Mouse (Mus musculus) midbrain, embryonic 12.5 days (tissue): ENCODE data around the gene Ptgis. TPM values are rescaled to one million over a fixed set of nuclear protein-coding genes. Genes with fewer than 3 reads are reported as not detected.
"Not testable (repeated sequence)": the region's sequence is repeated elsewhere in the genome, so short reads cannot be mapped to it uniquely, and the experiment has no call there.

Experiments
- ATAC-seq: fragments of 200-750 bp; cut with Nextera tagmentation; 2 replicates; pipeline ENCODE4 v1.8.0; 2017; ENCODE audit warnings: low read depth, moderate TSS enrichment, moderate library complexity; ENCODE audit not compliant: low FRiP score
- H3K27ac ChIP-seq: fragments of 300-500 bp; sonication (generic); replicated peaks from 2 replicates; pipeline ENCODE4 v1.5.1; 2016; ENCODE audit warnings: mild to moderate bottlenecking
- H3K27me3 ChIP-seq: fragments of 300-500 bp; sonication (generic); 2 replicates; pipeline ENCODE4 v1.6.1; 2016; ENCODE audit warnings: mild to moderate bottlenecking
- H3K36me3 ChIP-seq: fragments of 300-500 bp; sonication (generic); 2 replicates; pipeline ENCODE4 v1.6.1; 2016
- H3K4me1 ChIP-seq: fragments of 300-500 bp; sonication (generic); 2 replicates; pipeline ENCODE4 v1.6.1; 2016
- H3K4me2 ChIP-seq: fragments of 300-500 bp; sonication (generic); replicated peaks from 2 replicates; pipeline ENCODE4 v1.6.1; 2016; ENCODE audit warnings: mild to moderate bottlenecking, moderate library complexity
- H3K4me3 ChIP-seq: fragments of 300-500 bp; sonication (generic); 2 replicates; pipeline ENCODE4 v1.5.1; 2016; ENCODE audit warnings: mild to moderate bottlenecking
- H3K9ac ChIP-seq: fragments of 300-500 bp; sonication (generic); replicated peaks from 2 replicates; pipeline ENCODE4 v1.6.1; 2016; ENCODE audit warnings: mild to moderate bottlenecking, moderate library complexity
- H3K9me3 ChIP-seq: fragments of 300-500 bp; sonication (generic); 2 replicates; pipeline ENCODE4 v1.6.1; 2016; ENCODE audit warnings: mild to moderate bottlenecking
- WGBS: fragments of 180-500 bp; shearing (Covaris S2); methylation state at CpG from one replicate; pipeline ENCODE4 v1.1.7; 2016; 5-methylcytosine and 5-hydroxymethylcytosine counted together
- polyA plus RNA-seq: library from polyadenylated mRNA; unstranded; fragments of >200 nt; fragmentation: Nextera tagmentation; extraction: Ambion mirVana; gene quantifications from 2 replicates; pipeline ENCODE4 v1.2.1, GENCODE M21; 2016

The Ptgis gene
- polyA plus RNA-seq, 1 experiment from 2014 or later: 9.1 TPM

- ATAC-seq: no peak
- Histone ChIP-seq H3K27ac (no peak overlapping the region), H3K9me3 (no peaks in the 10 kb centered on the region), H3K36me3 (no peaks in the 10 kb centered on the region), H3K27me3 (no peaks in the 10 kb centered on the region; the same call in 1 of the 2 replicates), H3K4me2 (no peak overlapping the region), H3K9ac (no peak overlapping the region), H3K4me3 (no peak overlapping the region), H3K4me1 (no peaks in the 10 kb centered on the region)
- 82% methylated on average over 13 of the region's 13 CpGs for WGBS
Observed at GRCm38 (mm10) chr2:167221159-167221845, 19.1 kb downstream of the Ptgis start.

- Histone ChIP-seq H3K9ac (no peak overlapping the region), H3K36me3 (no peaks in the 10 kb centered on the region), H3K9me3 (no peaks in the 10 kb centered on the region), H3K4me3 (no peak overlapping the region), H3K4me1 (no peaks in the 10 kb centered on the region), H3K27ac (no peak overlapping the region), H3K27me3 (no peaks in the 10 kb centered on the region; the same call in 1 of the 2 replicates), H3K4me2 (no peak overlapping the region)
- WGBS: 84% methylated on average over 5 of the region's 5 CpGs
- no peak for ATAC-seq
Observed at GRCm38 (mm10) chr2:167220736-167221135, 19.7 kb downstream of the Ptgis start.

GRCm38 (mm10) chr2:167219154-167219775 lies 21.1 kb downstream of the Ptgis start:
- no peaks in the 10 kb centered on the region for H3K4me1 ChIP-seq
- H3K4me2 ChIP-seq: no peak overlapping the region
- no peaks in the 10 kb centered on the region; the same call in 1 of the 2 replicates for H3K27me3 ChIP-seq
- H3K9me3 ChIP-seq: no peaks in the 10 kb centered on the region
- H3K4me3 ChIP-seq: no peak overlapping the region
- no peak overlapping the region for H3K27ac ChIP-seq
- ATAC-seq: peak; percentile 78; the same call in 1 of the 2 replicates
- WGBS: 52% methylated on average over 8 of the region's 8 CpGs
- H3K9ac ChIP-seq: no peak overlapping the region
- H3K36me3 ChIP-seq: no peaks in the 10 kb centered on the region

- H3K27me3 ChIP-seq: no peaks in the 10 kb centered on the region
- no peak for ATAC-seq
- H3K9ac ChIP-seq: no peak overlapping the region
- no peak overlapping the region for H3K4me2 ChIP-seq
- no peak overlapping the region for H3K27ac ChIP-seq
- WGBS: 94% methylated on average over 12 of the region's 12 CpGs
- no peaks in the 10 kb centered on the region for H3K4me1 ChIP-seq
- no peak overlapping the region for H3K4me3 ChIP-seq
- peaks cover 3% of the 10 kb centered on the region; the same call in 1 of the 2 replicates for H3K9me3 ChIP-seq
- no peaks in the 10 kb centered on the region for H3K36me3 ChIP-seq
Observed at GRCm38 (mm10) chr2:167213666-167214065, 26.7 kb downstream of the Ptgis start.

- Histone ChIP-seq H3K4me1 (no peaks in the 10 kb centered on the region), H3K9ac (no peak overlapping the region), H3K9me3 (peaks cover 3% of the 10 kb centered on the region; the same call in 1 of the 2 replicates), H3K27me3 (no peaks in the 10 kb centered on the region), H3K4me2 (no peak overlapping the region), H3K27ac (no peak overlapping the region), H3K36me3 (no peaks in the 10 kb centered on the region), H3K4me3 (no peak overlapping the region)
- no peak for ATAC-seq
- WGBS: 77% methylated on average over 3 of the region's 3 CpGs
Observed at GRCm38 (mm10) chr2:167213076-167213475, 27.3 kb downstream of the Ptgis start.

- no peak for ATAC-seq
- peaks cover 3% of the 10 kb centered on the region; the same call in 1 of the 2 replicates for H3K9me3 ChIP-seq
- WGBS: 92% methylated on average over 6 of the region's 6 CpGs
- no peak overlapping the region for H3K4me3 ChIP-seq
- no peak overlapping the region for H3K4me2 ChIP-seq
- no peak overlapping the region for H3K9ac ChIP-seq
- no peaks in the 10 kb centered on the region for H3K36me3 ChIP-seq
- H3K27me3 ChIP-seq: no peaks in the 10 kb centered on the region
- H3K27ac ChIP-seq: no peak overlapping the region
- H3K4me1 ChIP-seq: no peaks in the 10 kb centered on the region
Observed at GRCm38 (mm10) chr2:167212551-167212950, 27.9 kb downstream of the Ptgis start.

- Histone ChIP-seq H3K27me3 (no peaks in the 10 kb centered on the region), H3K36me3 (no peaks in the 10 kb centered on the region), H3K4me2 (no peak overlapping the region), H3K4me1 (no peaks in the 10 kb centered on the region), H3K27ac (no peak overlapping the region), H3K9ac (no peak overlapping the region), H3K4me3 (no peak overlapping the region), H3K9me3 (peaks cover 3% of the 10 kb centered on the region; the same call in 1 of the 2 replicates)
- WGBS: 83% methylated on average over 3 of the region's 3 CpGs
- ATAC-seq: no peak
Observed at GRCm38 (mm10) chr2:167212089-167212488, 28.3 kb downstream of the Ptgis start.

- no peak for ATAC-seq
- WGBS: 86% methylated on average over 9 of the region's 9 CpGs
Observed at GRCm38 (mm10) chr2:167209900-167210299, 30.5 kb downstream of the Ptgis start.

GRCm38 (mm10) chr2:167208984-167209383 lies 31.4 kb downstream of the Ptgis start:
- Histone ChIP-seq H3K9ac (no peak overlapping the region), H3K27ac (no peak overlapping the region), H3K9me3 (peaks cover 3% of the 10 kb centered on the region; the same call in 1 of the 2 replicates), H3K4me1 (no peaks in the 10 kb centered on the region), H3K27me3 (no peaks in the 10 kb centered on the region), H3K36me3 (no peaks in the 10 kb centered on the region), H3K4me2 (no peak overlapping the region), H3K4me3 (no peak overlapping the region)
- WGBS: 82% methylated on average over 3 of the region's 3 CpGs
- ATAC-seq: no peak

More at GRCm38 (mm10) chr2:167209900-167210299, 30.5 kb downstream of the Ptgis start:
- Histone ChIP-seq H3K4me2 (no peak overlapping the region), H3K4me3 (no peak overlapping the region), H3K4me1 (no peaks in the 10 kb centered on the region), H3K9ac (no peak overlapping the region), H3K9me3 (peaks cover 3% of the 10 kb centered on the region; the same call in 1 of the 2 replicates), H3K27me3 (no peaks in the 10 kb centered on the region), H3K36me3 (no peaks in the 10 kb centered on the region), H3K27ac (no peak overlapping the region)

- H3K4me3 ChIP-seq: no peak overlapping the region
- 92% methylated on average over 18 of the region's 18 CpGs for WGBS
- H3K27ac ChIP-seq: no peak overlapping the region
- H3K9ac ChIP-seq: no peak overlapping the region
- H3K9me3 ChIP-seq: no peaks in the 10 kb centered on the region
- ATAC-seq: no peak
- peaks cover 12% of the 10 kb centered on the region for H3K4me1 ChIP-seq
- H3K36me3 ChIP-seq: no peaks in the 10 kb centered on the region
- no peak overlapping the region for H3K4me2 ChIP-seq
- H3K27me3 ChIP-seq: no peaks in the 10 kb centered on the region
Observed at GRCm38 (mm10) chr2:167205918-167206629, 34.3 kb downstream of the Ptgis start.

GRCm38 (mm10) chr2:167204686-167205085 lies 35.7 kb downstream of the Ptgis start:
- H3K36me3 ChIP-seq, H3K4me3 ChIP-seq, H3K9me3 ChIP-seq, ATAC-seq, H3K27me3 ChIP-seq, H3K4me2 ChIP-seq, H3K27ac ChIP-seq, H3K9ac ChIP-seq: not testable (repeated sequence)
- peaks cover 12% of the 10 kb centered on the region for H3K4me1 ChIP-seq
- WGBS: 88% methylated on average over 5 of the region's 5 CpGs
